Mouse (Mus musculus) myocyte (in vitro differentiated cells): ENCODE measurements around the gene Lysmd2. TPM values are rescaled to one million over a fixed set of nuclear protein-coding genes. Genes with fewer than 3 reads are reported as not detected.

Experiments
- H3K27me3 ChIP-seq: one replicate; pipeline ENCODE4 v1.6.1; 2011; ENCODE audit not compliant: control insufficient read depth, insufficient read depth, insufficient read length
- H3K36me3 ChIP-seq: one replicate; pipeline ENCODE4 v1.6.1; 2011; ENCODE audit not compliant: control insufficient read depth, insufficient read depth
- H3K4me2 ChIP-seq: one replicate; pipeline ENCODE4 v1.6.1; 2011; ENCODE audit warnings: low read depth, control low read depth
- H3K4me3 ChIP-seq: one replicate; pipeline ENCODE4 v1.5.1; 2011; ENCODE audit warnings: mild to moderate bottlenecking, control low read depth, moderate library complexity
- H3K79me2 ChIP-seq: one replicate; pipeline ENCODE4 v1.6.1; 2011; ENCODE audit not compliant: control insufficient read depth, insufficient read depth
- H3ac ChIP-seq: one replicate; pipeline ENCODE4 v1.6.1; 2011; ENCODE audit not compliant: control insufficient read depth, insufficient read length
- CEBPB ChIP-seq: IDR thresholded peaks from 2 replicates; pipeline ENCODE4 v1.6.1; 2011; ENCODE audit warnings: mild to moderate bottlenecking, moderate library complexity; ENCODE audit not compliant: poor library complexity, insufficient read depth, severe bottlenecking
- E2F4 ChIP-seq: IDR thresholded peaks from one replicate; pipeline ENCODE4 v1.6.1; 2011; ENCODE audit warnings: mild to moderate bottlenecking, control low read depth, moderate library complexity; ENCODE audit not compliant: insufficient read depth
- MAX ChIP-seq: IDR thresholded peaks from one replicate; pipeline ENCODE4 v1.6.1; 2011; ENCODE audit warnings: low read depth, mild to moderate bottlenecking, control low read depth
- MYOD1 ChIP-seq, 3 experiments: IDR thresholded peaks; one replicate each; pipeline ENCODE4 v1.6.1; 2011; ENCODE audit warnings: control low read depth in 2 of 3, low read depth in 2 of 3, mild to moderate bottlenecking in 2 of 3, moderate library complexity in 1 of 3; ENCODE audit not compliant: insufficient read length in 2 of 3, control insufficient read depth in 1 of 3
- MYOG ChIP-seq, 3 experiments: IDR thresholded peaks; one replicate each; pipeline ENCODE4 v1.6.1; 2011; ENCODE audit warnings: control low read depth in 2 of 3, low read depth in 2 of 3, mild to moderate bottlenecking in 2 of 3; ENCODE audit not compliant: insufficient read length in 2 of 3, control insufficient read depth in 1 of 3, insufficient read depth in 1 of 3
- POLR2A ChIP-seq: IDR thresholded peaks from one replicate; pipeline ENCODE4 v1.6.1; 2011; ENCODE audit warnings: low read depth, mild to moderate bottlenecking, control low read depth, moderate library complexity; ENCODE audit not compliant: insufficient read length
- POLR2AphosphoS2 ChIP-seq: IDR thresholded peaks from one replicate; pipeline ENCODE4 v1.6.1; 2011; ENCODE audit warnings: low read depth, control low read depth; ENCODE audit not compliant: insufficient read length
- REST ChIP-seq: IDR thresholded peaks from one replicate; pipeline ENCODE4 v1.6.1; 2011; ENCODE audit warnings: mild to moderate bottlenecking, control low read depth, moderate library complexity; ENCODE audit not compliant: insufficient read depth, insufficient read length
- SRF ChIP-seq: IDR thresholded peaks from one replicate; pipeline ENCODE4 v1.6.1; 2011; ENCODE audit warnings: low read depth; ENCODE audit not compliant: control insufficient read depth, insufficient read length
- TCF12 ChIP-seq: IDR thresholded peaks from one replicate; pipeline ENCODE4 v1.6.1; 2011; ENCODE audit warnings: mild to moderate bottlenecking, control low read depth; ENCODE audit not compliant: poor library complexity, insufficient read depth, severe bottlenecking
- TCF3 ChIP-seq: IDR thresholded peaks from one replicate; pipeline ENCODE4 v1.6.1; 2011; ENCODE audit warnings: low read depth, control low read depth; ENCODE audit not compliant: insufficient read length
- USF1 ChIP-seq: IDR thresholded peaks from one replicate; pipeline ENCODE4 v1.6.1; 2011; ENCODE audit warnings: low read depth, mild to moderate bottlenecking, control low read depth, moderate library complexity
- polyA plus RNA-seq: library from polyadenylated mRNA; unstranded; fragments of >200 nt; fragmentation: generic; extraction: Trizol; gene quantifications from one replicate; pipeline ENCODE4 v1.2.1, GENCODE M21; 2012; ENCODE audit warnings: missing spikeins

Gene Lysmd2
- polyA plus RNA-seq, 1 experiment, result 4.9 TPM

DNA sequence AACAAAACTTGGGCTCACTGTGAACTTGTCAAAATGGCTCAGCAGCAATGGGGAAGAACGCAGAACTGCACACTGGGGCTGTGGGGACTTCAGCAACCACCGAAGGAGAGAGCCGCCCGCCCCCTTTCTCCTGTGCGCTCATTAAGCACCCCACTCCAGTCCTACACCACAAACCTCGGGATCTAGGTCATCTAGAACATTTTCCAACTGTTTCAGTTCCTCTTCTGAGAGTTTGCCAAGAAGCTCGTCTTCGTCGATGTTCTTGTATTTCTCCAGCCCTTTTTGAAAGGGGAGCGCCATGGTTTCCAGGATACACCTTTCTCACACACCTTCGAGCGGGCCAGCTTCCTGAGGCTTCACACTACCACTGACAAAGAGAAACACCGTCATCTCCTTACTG lies 28.5 kb upstream of the Lysmd2 start:
- TF ChIP-seq TCF12 (no peak), POLR2A (no peak), SRF (no peak), POLR2AphosphoS2 (no peak), MAX (no peak), E2F4 (no peak), TCF3 (no peak), MYOD1 (IDR thresholded peaks at IDR 0.05; ENCODE audit: control insufficient read depth in 1 of 3, insufficient read length in 2 of 3, low read depth in 2 of 3) (no peak), MYOG (IDR thresholded peaks at IDR 0.05; ENCODE audit: control insufficient read depth in 1 of 3, insufficient read depth in 1 of 3, insufficient read length in 2 of 3, low read depth in 2 of 3) (no peak), CEBPB (no peak), REST (no peak), USF1 (no peak)
- H3K79me2 ChIP-seq, result no peaks in the 10 kb centered on the region
- no peak overlapping the region for H3K4me2 ChIP-seq
- no peak overlapping the region for H3K4me3 ChIP-seq
- H3ac ChIP-seq, result no peak overlapping the region
- peaks cover 7% of the 10 kb centered on the region for H3K27me3 ChIP-seq
- no peaks in the 10 kb centered on the region for H3K36me3 ChIP-seq

DNA sequence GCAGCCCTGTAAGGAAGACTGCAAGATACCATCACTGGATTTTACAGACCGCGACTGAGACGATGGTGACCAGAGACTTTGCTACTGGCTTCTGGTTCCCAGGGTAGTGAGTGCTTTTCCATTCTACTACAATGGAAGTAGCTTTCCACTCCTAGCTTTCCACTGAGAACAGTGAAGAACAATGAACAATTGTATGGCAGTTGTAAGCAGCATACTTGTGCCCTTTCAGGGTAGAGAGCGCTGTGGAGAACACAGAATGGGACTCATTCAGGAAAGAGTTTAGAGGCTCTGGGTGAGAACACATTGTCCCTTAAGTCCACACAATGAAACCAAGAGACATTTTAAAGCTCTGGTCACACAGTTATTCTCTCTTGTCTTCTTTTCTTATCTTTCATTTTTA lies 27.9 kb upstream of the Lysmd2 start:
- H3ac ChIP-seq, result no peak overlapping the region
- no peak for TF ChIP-seq POLR2A
- no peak for TF ChIP-seq POLR2AphosphoS2
- TF ChIP-seq MYOG (IDR thresholded peaks at IDR 0.05; ENCODE audit: control insufficient read depth in 1 of 3, insufficient read depth in 1 of 3, insufficient read length in 2 of 3, low read depth in 2 of 3), result no peak
- TF ChIP-seq USF1, result no peak
- no peak for TF ChIP-seq REST
- TF ChIP-seq TCF3, result no peak
- no peak for TF ChIP-seq E2F4
- no peak for TF ChIP-seq TCF12
- no peak for TF ChIP-seq SRF
- no peak for TF ChIP-seq MAX
- no peak for TF ChIP-seq CEBPB
- no peak overlapping the region for H3K4me2 ChIP-seq
- no peaks in the 10 kb centered on the region for H3K79me2 ChIP-seq
- H3K4me3 ChIP-seq, result no peak overlapping the region
- no peaks in the 10 kb centered on the region for H3K36me3 ChIP-seq
- peaks cover 7% of the 10 kb centered on the region for H3K27me3 ChIP-seq

DNA sequence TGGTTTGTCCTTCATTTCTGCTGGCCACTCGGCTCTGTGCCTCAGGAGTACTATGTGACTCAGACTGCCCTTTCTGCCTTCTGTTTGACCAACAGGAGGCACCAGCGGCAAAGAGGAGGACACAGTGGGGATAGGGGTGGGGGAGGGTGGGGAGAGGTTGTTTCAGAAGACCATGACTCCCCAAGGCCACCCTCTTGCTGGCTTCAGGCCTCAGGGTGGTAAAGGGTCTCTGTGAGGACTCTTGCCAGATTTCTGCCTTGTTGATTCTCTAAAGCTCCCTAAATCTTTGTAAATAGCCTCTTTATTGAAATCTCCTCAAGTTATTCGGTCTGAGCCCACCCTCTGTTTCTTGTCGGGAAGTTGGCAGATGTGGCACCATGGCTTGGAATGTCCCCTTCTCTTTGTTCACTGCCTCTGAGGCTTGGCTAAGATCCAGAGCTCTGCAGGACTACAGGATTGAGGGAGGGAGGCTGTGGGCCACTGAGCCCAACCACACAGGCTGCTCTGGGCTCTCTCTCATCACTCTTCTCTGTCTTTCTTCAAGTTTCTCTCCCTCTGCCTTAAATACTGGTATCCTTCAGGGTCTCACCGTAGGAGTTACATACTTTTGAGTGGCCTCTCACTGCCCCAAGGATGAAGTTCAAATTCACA lies 26.2 kb upstream of the Lysmd2 start:
- Histone ChIP-seq H3K4me2 (no peak overlapping the region), H3K27me3 (peaks cover 7% of the 10 kb centered on the region), H3K4me3 (no peak overlapping the region), H3K79me2 (no peaks in the 10 kb centered on the region), H3ac (no peak overlapping the region), H3K36me3 (no peaks in the 10 kb centered on the region)
- no peak for TF ChIP-seq TCF3
- TF ChIP-seq E2F4, result no peak
- TF ChIP-seq SRF, result no peak
- TF ChIP-seq MAX, result no peak
- TF ChIP-seq MYOD1 (IDR thresholded peaks at IDR 0.05; ENCODE audit: control insufficient read depth in 1 of 3, insufficient read length in 2 of 3, low read depth in 2 of 3), result no peak
- TF ChIP-seq REST, result no peak
- TF ChIP-seq POLR2AphosphoS2, result no peak
- no peak for TF ChIP-seq CEBPB
- TF ChIP-seq USF1, result no peak
- no peak for TF ChIP-seq MYOG (IDR thresholded peaks at IDR 0.05; ENCODE audit: control insufficient read depth in 1 of 3, insufficient read depth in 1 of 3, insufficient read length in 2 of 3, low read depth in 2 of 3)
- no peak for TF ChIP-seq POLR2A

DNA sequence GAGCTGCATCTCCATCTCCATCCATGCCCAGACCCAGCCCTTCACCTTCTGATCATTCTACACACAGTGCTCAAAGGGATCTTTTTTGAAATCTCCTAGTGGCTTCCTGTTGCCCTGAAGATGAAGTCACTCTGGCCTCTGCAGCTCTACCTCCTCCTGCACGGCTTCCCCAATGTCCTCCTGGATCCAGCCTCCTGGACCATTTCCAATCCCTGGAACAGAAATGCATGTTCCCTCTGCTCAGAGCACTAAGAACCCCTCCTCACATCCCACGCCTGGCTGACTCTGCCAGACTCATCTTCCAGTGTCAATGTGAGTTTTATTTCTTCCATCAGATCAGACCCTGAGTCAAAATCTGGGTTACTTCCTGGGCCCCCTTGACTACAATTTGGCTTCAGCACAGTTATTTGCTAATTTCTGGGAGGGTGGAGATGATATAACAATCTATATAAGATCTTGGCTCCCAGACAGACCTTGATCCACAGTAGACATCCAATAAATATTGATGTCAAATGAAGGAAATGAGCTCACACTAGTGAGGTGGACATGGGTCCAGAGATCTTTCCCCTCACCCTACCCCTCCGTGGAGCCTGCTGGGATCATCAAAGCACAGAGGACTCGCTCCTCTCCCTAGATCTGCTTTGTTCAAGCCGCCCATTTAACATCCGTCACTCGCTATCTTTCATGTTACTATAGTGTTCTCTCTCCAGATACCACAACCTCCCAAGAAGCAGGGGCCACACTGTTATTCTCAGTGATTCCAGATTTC lies 25.2 kb upstream of the Lysmd2 start:
- H3K4me3 ChIP-seq, result no peak overlapping the region
- TF ChIP-seq TCF3 (no peak), CEBPB (no peak), MAX (no peak), POLR2A (no peak), E2F4 (no peak), MYOD1 (IDR thresholded peaks at IDR 0.05; ENCODE audit: control insufficient read depth in 1 of 3, insufficient read length in 2 of 3, low read depth in 2 of 3) (no peak)

DNA sequence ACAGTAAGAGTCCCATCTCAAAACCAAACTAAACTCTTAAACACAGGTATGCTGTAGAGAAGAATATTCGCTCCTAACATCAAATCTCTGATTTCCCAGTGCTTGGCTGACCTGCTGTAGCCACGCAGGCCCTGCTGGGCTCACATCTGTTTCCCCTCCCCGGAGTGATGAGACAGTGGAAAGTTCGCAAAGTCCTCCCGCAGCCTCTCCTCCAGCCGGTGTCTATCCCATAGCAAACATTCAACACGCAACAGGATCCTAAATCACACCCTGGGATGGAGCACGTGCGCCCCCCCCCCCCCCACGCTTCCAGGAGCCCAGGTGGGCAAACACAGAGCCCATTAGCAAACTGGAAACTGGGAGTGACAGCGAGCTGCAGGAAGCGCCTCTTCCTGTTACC lies 24.0 kb upstream of the Lysmd2 start:
- peaks cover 7% of the 10 kb centered on the region for H3K27me3 ChIP-seq
- no peak overlapping the region for H3K4me3 ChIP-seq
- TF ChIP-seq E2F4, result no peak
- no peak for TF ChIP-seq CEBPB
- TF ChIP-seq MYOD1 (IDR thresholded peaks at IDR 0.05; ENCODE audit: control insufficient read depth in 1 of 3, insufficient read length in 2 of 3, low read depth in 2 of 3), result no peak
- no peak for TF ChIP-seq POLR2AphosphoS2
- TF ChIP-seq TCF12, result no peak
- no peak for TF ChIP-seq POLR2A
- TF ChIP-seq USF1, result no peak
- no peak for TF ChIP-seq MAX
- no peak for TF ChIP-seq TCF3
- no peak for TF ChIP-seq MYOG (IDR thresholded peaks at IDR 0.05; ENCODE audit: control insufficient read depth in 1 of 3, insufficient read depth in 1 of 3, insufficient read length in 2 of 3, low read depth in 2 of 3)
- TF ChIP-seq REST, result no peak
- TF ChIP-seq SRF, result no peak

More for the DNA sequence above, 25.2 kb upstream of the Lysmd2 start:
- H3ac ChIP-seq, result no peak overlapping the region
- no peak overlapping the region for H3K4me2 ChIP-seq
- no peaks in the 10 kb centered on the region for H3K36me3 ChIP-seq
- H3K79me2 ChIP-seq, result no peaks in the 10 kb centered on the region
- H3K27me3 ChIP-seq, result peaks cover 7% of the 10 kb centered on the region

More for the DNA sequence above, 24.0 kb upstream of the Lysmd2 start:
- H3ac ChIP-seq, result no peak overlapping the region
- H3K79me2 ChIP-seq, result no peaks in the 10 kb centered on the region
- no peaks in the 10 kb centered on the region for H3K36me3 ChIP-seq
- H3K4me2 ChIP-seq, result no peak overlapping the region
